Mouse (Mus musculus) liver, embryonic 15.5 days (tissue): Measurements from ENCODE around the gene Plaur. TPM values are rescaled to one million over a fixed set of nuclear protein-coding genes. Genes with fewer than 3 reads are reported as not detected.
A peak's percentile ranks its signal among the peaks of the same experiment; 100 is the strongest.

Experiments used
- ATAC-seq: fragments of 200-750 bp; cut with Nextera tagmentation; 2 replicates; pipeline ENCODE4 v1.8.0; 2017; ENCODE audit warnings: moderate number of reproducible peaks, mild to moderate bottlenecking, moderate library complexity; ENCODE audit not compliant: insufficient read depth
- H3K27ac ChIP-seq: fragments of 300-500 bp; sonication (generic); replicated peaks from 2 replicates; pipeline ENCODE4 v1.5.1; 2015; ENCODE audit warnings: mild to moderate bottlenecking, inconsistent platforms
- H3K27me3 ChIP-seq: fragments of 300-500 bp; sonication (generic); 2 replicates; pipeline ENCODE4 v1.6.1; 2015; ENCODE audit warnings: mild to moderate bottlenecking, inconsistent platforms
- H3K36me3 ChIP-seq: fragments of 300-500 bp; sonication (generic); replicated peaks from 2 replicates; pipeline ENCODE4 v1.6.1; 2015; ENCODE audit warnings: moderate library complexity, mild to moderate bottlenecking, inconsistent platforms
- H3K4me1 ChIP-seq: fragments of 300-500 bp; sonication (generic); replicated peaks from 2 replicates; pipeline ENCODE4 v1.6.1; 2015; ENCODE audit warnings: inconsistent platforms
- H3K4me2 ChIP-seq: fragments of 300-500 bp; sonication (generic); 2 replicates; pipeline ENCODE4 v1.6.1; 2015; ENCODE audit warnings: moderate library complexity, mild to moderate bottlenecking, inconsistent platforms
- H3K4me3 ChIP-seq: fragments of 300-500 bp; sonication (generic); replicated peaks from 2 replicates; pipeline ENCODE4 v1.5.1; 2015; ENCODE audit warnings: mild to moderate bottlenecking, inconsistent platforms
- H3K9ac ChIP-seq: fragments of 300-500 bp; sonication (generic); 2 replicates; pipeline ENCODE4 v1.6.1; 2015; ENCODE audit warnings: moderate library complexity, mild to moderate bottlenecking, inconsistent platforms
- H3K9me3 ChIP-seq: fragments of 300-500 bp; sonication (generic); replicated peaks from 2 replicates; pipeline ENCODE4 v1.6.1; 2016; ENCODE audit warnings: inconsistent platforms
- WGBS: fragments of 180-500 bp; shearing (Covaris S2); methylation state at CpG from one replicate; pipeline ENCODE4 v1.1.7; 2015; ENCODE audit warnings: mixed read lengths; ENCODE audit not compliant: insufficient replicate concordance; 5-methylcytosine and 5-hydroxymethylcytosine counted together
- polyA plus RNA-seq: library from polyadenylated mRNA; unstranded; fragments of >200 nt; fragmentation: Nextera tagmentation; extraction: Ambion mirVana; gene quantifications from 2 replicates; pipeline ENCODE4 v1.2.1, GENCODE M21; 2015

Plaur gene
- polyA plus RNA-seq, 1 experiment from 2014 or later, result 5.8 TPM

DNA sequence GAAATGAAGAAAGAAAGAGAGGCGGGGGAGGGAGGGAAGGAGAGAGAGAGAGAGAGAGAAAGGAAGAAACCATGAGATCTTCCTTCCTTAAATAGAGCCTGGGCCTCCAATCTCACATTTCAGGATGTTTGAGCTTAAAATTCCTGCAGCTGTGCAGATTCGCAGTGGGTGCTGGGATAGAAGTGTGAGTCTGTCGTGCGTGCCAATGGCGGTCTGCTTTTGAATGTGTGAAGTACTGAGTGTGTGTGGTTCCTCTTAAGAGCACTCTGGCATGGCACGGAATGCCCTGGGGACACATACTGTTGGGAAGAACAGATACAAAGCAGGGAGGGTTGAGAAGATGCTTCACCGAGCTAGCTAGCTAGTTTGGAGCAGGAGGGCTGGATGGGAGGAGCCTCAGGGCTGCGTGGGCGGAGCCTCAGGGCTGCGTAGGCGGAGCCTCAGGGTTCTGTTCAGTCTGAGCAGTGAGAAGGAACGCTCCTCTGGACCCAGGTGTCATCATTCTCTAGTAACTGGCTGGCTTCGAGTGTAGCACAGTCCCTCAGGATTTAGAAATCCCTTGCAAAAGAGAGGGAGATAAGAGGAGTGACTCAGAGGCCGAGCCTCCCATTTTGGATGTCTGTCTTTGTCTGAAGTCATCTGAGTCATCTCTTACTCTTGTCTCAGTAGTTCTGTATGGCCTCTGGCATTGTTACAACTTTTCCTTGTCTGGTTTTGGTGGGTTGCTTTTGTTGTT, 13.3 kb upstream of the Plaur start:
- Histone ChIP-seq H3K27me3 (peaks cover 6% of the 10 kb centered on the region; the same call in 1 of the 2 replicates), H3K27ac (no peak overlapping the region), H3K36me3 (no peaks in the 10 kb centered on the region), H3K9ac (no peak overlapping the region), H3K4me3 (no peak overlapping the region), H3K4me1 (peaks cover 10% of the 10 kb centered on the region), H3K4me2 (no peak overlapping the region), H3K9me3 (no peaks in the 10 kb centered on the region)
- ATAC-seq, result no peak
- WGBS, result 49% methylated on average over 14 of the region's 14 CpGs

- 23% methylated on average over 9 of the region's 9 CpGs for WGBS
- no peak overlapping the region for H3K4me3 ChIP-seq
- no peak overlapping the region for H3K9ac ChIP-seq
- no peaks in the 10 kb centered on the region for H3K36me3 ChIP-seq
- H3K27ac ChIP-seq, result 0 out of 2 replicates have a peak overlapping the region, but pooled peaks have one; percentile 19
- peak; percentile 34; the same call in 1 of the 2 replicates for ATAC-seq
- peaks cover 10% of the 10 kb centered on the region for H3K4me1 ChIP-seq
- no peak overlapping the region for H3K4me2 ChIP-seq
- no peaks in the 10 kb centered on the region for H3K9me3 ChIP-seq
- peaks cover 6% of the 10 kb centered on the region; the same call in 1 of the 2 replicates for H3K27me3 ChIP-seq
Observed at GRCm38 (mm10) chr7:24450585-24451017, 11.7 kb upstream of the Plaur start.

GRCm38 (mm10) chr7:24451855-24452311, 10.4 kb upstream of the Plaur start, which contains the start of gene Irgc1:
Gene Irgc1, minus strand, starts transcription at chr7:24452297.
- Histone ChIP-seq H3K27ac (no peak within 1 kb of the TSS), H3K4me1 (peaks cover 10% of the 10 kb centered on the region), H3K4me3 (no peak within 1 kb of the TSS), H3K27me3 (peaks cover 6% of the 10 kb centered on the region; the same call in 1 of the 2 replicates), H3K9ac (no peak within 1 kb of the TSS), H3K36me3 (no peaks in the 10 kb centered on the region), H3K4me2 (no peak within 1 kb of the TSS), H3K9me3 (no peaks in the 10 kb centered on the region)
- 55% methylated on average over 9 of the region's 9 CpGs for WGBS
- no peak for ATAC-seq

- H3K27ac ChIP-seq, result no peak overlapping the region
- WGBS, result 37% methylated on average over 2 of the region's 2 CpGs
- no peak for ATAC-seq
Observed at GRCm38 (mm10) chr7:24454199-24454598, 8.1 kb upstream of the Plaur start.

DNA sequence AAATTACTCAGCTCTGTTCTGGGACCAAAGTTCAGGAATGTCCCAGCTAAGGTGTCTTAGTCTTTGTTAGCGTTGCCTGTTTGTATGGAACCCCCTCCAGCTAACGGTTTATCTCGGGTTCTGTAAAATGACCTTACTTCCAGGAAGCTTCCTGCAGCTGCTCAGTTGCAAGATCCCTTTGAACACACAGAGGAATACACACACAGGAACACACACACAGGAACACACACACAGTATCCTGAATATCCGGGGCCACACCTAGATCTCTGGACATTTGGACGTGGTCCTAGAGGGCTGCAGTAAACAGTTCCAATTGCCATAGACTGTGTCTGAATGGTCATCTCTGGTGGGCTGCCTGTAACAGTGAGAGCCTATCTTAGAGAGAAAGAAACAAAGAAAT, 6.6 kb upstream of the Plaur start:
- H3K9ac ChIP-seq, result no peak overlapping the region
- peaks cover 13% of the 10 kb centered on the region for H3K4me1 ChIP-seq
- 57% methylated on average over 5 of the region's 5 CpGs for WGBS
- H3K9me3 ChIP-seq, result no peaks in the 10 kb centered on the region
- no peak for ATAC-seq
- H3K27ac ChIP-seq, result no peak overlapping the region
- H3K4me3 ChIP-seq, result no peak overlapping the region
- no peaks in the 10 kb centered on the region for H3K36me3 ChIP-seq
- peaks cover 6% of the 10 kb centered on the region; the same call in 1 of the 2 replicates for H3K27me3 ChIP-seq
- no peak overlapping the region for H3K4me2 ChIP-seq

More at GRCm38 (mm10) chr7:24454199-24454598, 8.1 kb upstream of the Plaur start:
- H3K27me3 ChIP-seq, result peaks cover 6% of the 10 kb centered on the region; the same call in 1 of the 2 replicates
- peaks cover 15% of the 10 kb centered on the region for H3K4me1 ChIP-seq
- no peak overlapping the region for H3K4me2 ChIP-seq
- no peaks in the 10 kb centered on the region for H3K9me3 ChIP-seq
- no peak overlapping the region for H3K9ac ChIP-seq
- no peak overlapping the region for H3K4me3 ChIP-seq
- no peaks in the 10 kb centered on the region for H3K36me3 ChIP-seq

- H3K9me3 ChIP-seq, result no peaks in the 10 kb centered on the region
- no peaks in the 10 kb centered on the region for H3K36me3 ChIP-seq
- 22% methylated on average over 10 of the region's 10 CpGs for WGBS
- peak overlapping the region; percentile 21 for H3K27ac ChIP-seq
- no peak for ATAC-seq
- H3K4me2 ChIP-seq, result no peak overlapping the region
- H3K27me3 ChIP-seq, result peaks cover 19% of the 10 kb centered on the region
- peaks cover 18% of the 10 kb centered on the region; the same call in 1 of the 2 replicates for H3K4me1 ChIP-seq
- H3K9ac ChIP-seq, result no peak overlapping the region
- no peak overlapping the region for H3K4me3 ChIP-seq
Observed at GRCm38 (mm10) chr7:24457726-24458370, 4.4 kb upstream of the Plaur start.

GRCm38 (mm10) chr7:24459440-24459839, 2.8 kb upstream of the Plaur start:
- 57% methylated on average over 5 of the region's 5 CpGs for WGBS
- Histone ChIP-seq H3K4me3 (no peak overlapping the region), H3K36me3 (no peaks in the 10 kb centered on the region), H3K27me3 (peaks cover 22% of the 10 kb centered on the region), H3K9ac (no peak overlapping the region), H3K4me2 (no peak overlapping the region), H3K27ac (peak overlapping the region; percentile 9; the same call in 1 of the 2 replicates), H3K4me1 (peaks cover 18% of the 10 kb centered on the region; the same call in 1 of the 2 replicates), H3K9me3 (no peaks in the 10 kb centered on the region)
- ATAC-seq, result no peak

DNA sequence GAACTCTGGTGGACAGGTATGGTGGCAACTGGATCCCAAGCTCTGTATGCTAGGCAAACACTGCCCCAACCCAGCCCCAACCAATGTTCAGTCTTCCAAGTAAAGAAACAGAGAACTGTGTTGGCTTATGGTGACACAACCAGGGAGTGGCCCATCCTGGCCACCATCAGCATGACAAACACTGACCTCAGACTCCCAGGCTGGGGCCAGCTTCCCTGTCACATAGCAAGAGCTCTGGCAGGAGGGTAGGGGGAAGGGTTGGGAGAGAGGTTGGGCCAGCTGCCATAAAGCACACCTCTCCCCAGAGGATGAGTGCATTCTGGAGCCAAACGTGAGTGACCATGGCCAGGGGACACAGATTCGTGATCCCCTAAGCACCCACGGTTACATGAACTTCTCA, 2.4 kb upstream of the Plaur start:
- Histone ChIP-seq H3K27ac (peak overlapping the region; percentile 9; the same call in 1 of the 2 replicates), H3K4me1 (peaks cover 18% of the 10 kb centered on the region; the same call in 1 of the 2 replicates), H3K4me3 (no peak overlapping the region), H3K27me3 (peaks cover 22% of the 10 kb centered on the region), H3K4me2 (no peak overlapping the region), H3K9me3 (no peaks in the 10 kb centered on the region), H3K36me3 (no peaks in the 10 kb centered on the region), H3K9ac (no peak overlapping the region)
- peak; percentile 48 for ATAC-seq
- WGBS, result 49% methylated on average over 3 of the region's 3 CpGs

DNA sequence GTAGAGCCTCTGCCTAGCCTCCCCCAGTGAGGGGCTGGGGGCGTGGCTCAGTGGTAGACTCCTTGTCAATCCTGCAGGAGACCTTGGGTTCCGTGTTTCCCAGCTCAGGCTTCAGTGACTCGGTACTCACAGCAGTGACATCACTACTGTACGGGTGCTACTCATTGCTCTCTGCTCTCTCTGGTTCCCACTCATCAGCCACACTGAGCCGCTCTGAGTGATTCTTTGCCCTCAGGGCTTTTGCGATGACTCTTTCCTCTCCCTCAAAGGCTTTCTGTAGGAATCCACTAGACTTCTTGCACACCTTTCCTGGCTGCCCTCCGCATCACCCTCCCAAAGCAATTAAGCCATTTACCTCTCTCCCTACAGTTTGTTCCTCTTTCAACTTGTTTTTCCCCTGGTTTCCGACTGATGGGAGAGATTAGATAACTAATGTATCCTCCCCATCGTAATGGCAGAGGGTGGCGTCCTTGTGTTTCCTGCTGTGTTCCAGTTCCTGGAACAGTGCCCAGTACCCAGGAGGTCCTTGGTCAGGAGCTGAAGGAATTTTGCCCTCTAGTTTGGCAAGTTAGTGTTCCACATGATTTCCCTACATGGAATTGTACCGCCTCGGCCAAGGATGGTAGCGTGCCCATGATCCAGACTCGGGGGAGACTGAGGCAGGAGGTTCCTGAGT, 770 bp upstream of the Plaur start:
- Histone ChIP-seq H3K4me1 (peaks cover 18% of the 10 kb centered on the region; the same call in 1 of the 2 replicates), H3K27ac (0 out of 2 replicates have a peak overlapping the region, but pooled peaks have one; percentile 6), H3K4me2 (0 out of 2 replicates have a peak overlapping the region, but pooled peaks have one; percentile 18), H3K27me3 (peaks cover 22% of the 10 kb centered on the region), H3K4me3 (no peak overlapping the region), H3K36me3 (no peaks in the 10 kb centered on the region), H3K9me3 (no peaks in the 10 kb centered on the region), H3K9ac (no peak overlapping the region)
- ATAC-seq, result no peak
- 24% methylated on average over 14 of the region's 14 CpGs for WGBS

GRCm38 (mm10) chr7:24466835-24467234, 4.6 kb downstream of the Plaur start:
- no peak overlapping the region for H3K4me2 ChIP-seq
- no peak overlapping the region for H3K9ac ChIP-seq
- no peaks in the 10 kb centered on the region for H3K9me3 ChIP-seq
- H3K4me3 ChIP-seq, result no peak overlapping the region
- peaks cover 12% of the 10 kb centered on the region for H3K36me3 ChIP-seq
- H3K27me3 ChIP-seq, result peaks cover 15% of the 10 kb centered on the region
- H3K27ac ChIP-seq, result no peak overlapping the region
- no peak for ATAC-seq
- WGBS, result 54% methylated on average over 6 of the region's 6 CpGs
- peaks cover 6% of the 10 kb centered on the region for H3K4me1 ChIP-seq
